Mouse (Mus musculus): ENCODE results near the gene Vwc2. TPM values are rescaled to one million over a fixed set of nuclear protein-coding genes. Genes with fewer than 3 reads are reported as not detected.

Gene Vwc2
- polyA plus RNA-seq, 1 experiment from 2014 or later: not detected

GRCm38 (mm10) chr11:11115648-11116590, 1.9 kb downstream of the Vwc2 start:
- H3K27me3 ChIP-seq: peaks cover 42% of the 10 kb centered on the region
- TF ChIP-seq CTCF (IDR thresholded peaks at IDR 0.05): no peak
- POLR2A ChIA-PET: no interaction called here
- ATAC-seq: no peak
- in situ Hi-C loops (cut with MboI; ENCODE audit: low pct_unique_long_range_greater_than_20kb): no loop called here
- no peak for DNase-seq (ENCODE audit: low read depth, low spot score)
- CTCF ChIA-PET: no interaction called here

- POLR2A ChIA-PET: no interaction called here
- no peak for ATAC-seq
- CTCF ChIA-PET: no interaction called here
- in situ Hi-C loops (cut with MboI; ENCODE audit: low pct_unique_long_range_greater_than_20kb): no loop called here
- H3K27me3 ChIP-seq: peaks cover 42% of the 10 kb centered on the region
- DNase-seq (ENCODE audit: low read depth, low spot score): no peak
- no peak for TF ChIP-seq CTCF (IDR thresholded peaks at IDR 0.05)
These were observed 2.7 kb downstream of the Vwc2 start for GRCm38 (mm10) chr11:11116736-11117135.

- CTCF ChIA-PET: no interaction called here
- no peak for DNase-seq (ENCODE audit: low read depth, low spot score)
- in situ Hi-C loops (cut with MboI; ENCODE audit: low pct_unique_long_range_greater_than_20kb): loop anchor here (10.0 kb wide), 1 partner anchor 1808 kb away; no protein-coding TSS in a partner anchor
- no peak for ATAC-seq
- POLR2A ChIA-PET: no interaction called here
- H3K27me3 ChIP-seq: peaks cover 4% of the 10 kb centered on the region
- TF ChIP-seq CTCF (IDR thresholded peaks at IDR 0.05): no peak
These were observed 8.8 kb downstream of the Vwc2 start for GRCm38 (mm10) chr11:11122866-11123265.

- no peaks in the 10 kb centered on the region for H3K27me3 ChIP-seq
- CTCF ChIA-PET: interaction anchor here (1.6 kb wide), 1 partner anchor 1815 kb away, joined by 4 read pairs; no protein-coding TSS in a partner anchor
- in situ Hi-C loops (cut with MboI; ENCODE audit: low pct_unique_long_range_greater_than_20kb): no loop called here
- DNase-seq (ENCODE audit: low read depth, low spot score) (no peak), ATAC-seq (no peak)
- POLR2A ChIA-PET: no interaction called here
- TF ChIP-seq CTCF (IDR thresholded peaks at IDR 0.05): peak; percentile 55
These were observed 17.5 kb downstream of the Vwc2 start for GRCm38 (mm10) chr11:11131414-11132077.

- DNase-seq (ENCODE audit: low read depth, low spot score) (no peak), ATAC-seq (no peak)
- POLR2A ChIA-PET: no interaction called here
- in situ Hi-C loops (cut with MboI; ENCODE audit: low pct_unique_long_range_greater_than_20kb): no loop called here
- CTCF ChIA-PET: no interaction called here
- TF ChIP-seq CTCF (IDR thresholded peaks at IDR 0.05): no peak
- no peaks in the 10 kb centered on the region for H3K27me3 ChIP-seq
These were observed 26.6 kb downstream of the Vwc2 start for GRCm38 (mm10) chr11:11140622-11141021.

GRCm38 (mm10) chr11:11152681-11153080, 38.7 kb downstream of the Vwc2 start:
- in situ Hi-C loops (cut with MboI; ENCODE audit: low pct_unique_long_range_greater_than_20kb): no loop called here
- no peak for DNase-seq (ENCODE audit: low read depth, low spot score)
- POLR2A ChIA-PET: no interaction called here
- TF ChIP-seq CTCF (IDR thresholded peaks at IDR 0.05): no peak
- CTCF ChIA-PET: no interaction called here
- no peak for ATAC-seq
- H3K27me3 ChIP-seq: no peaks in the 10 kb centered on the region

GRCm38 (mm10) chr11:11171396-11171795, 57.4 kb downstream of the Vwc2 start:
- ChIA-PET POLR2A (no interaction called here), CTCF (no interaction called here)
- no peak for DNase-seq (ENCODE audit: low read depth, low spot score)
- in situ Hi-C loops (cut with MboI; ENCODE audit: low pct_unique_long_range_greater_than_20kb): no loop called here
- no peak for ATAC-seq
- no peaks in the 10 kb centered on the region for H3K27me3 ChIP-seq
- TF ChIP-seq CTCF (IDR thresholded peaks at IDR 0.05): no peak

GRCm38 (mm10) chr11:11175259-11175658, 61.2 kb downstream of the Vwc2 start:
- ChIA-PET POLR2A (no interaction called here), CTCF (no interaction called here)
- DNase-seq (ENCODE audit: low read depth, low spot score): no peak
- no peak for TF ChIP-seq CTCF (IDR thresholded peaks at IDR 0.05)
- in situ Hi-C loops (cut with MboI; ENCODE audit: low pct_unique_long_range_greater_than_20kb): no loop called here
- H3K27me3 ChIP-seq: no peaks in the 10 kb centered on the region
- ATAC-seq: no peak

- H3K27me3 ChIP-seq: no peaks in the 10 kb centered on the region
- CTCF ChIA-PET: no interaction called here
- DNase-seq (ENCODE audit: low read depth, low spot score) (no peak), ATAC-seq (no peak)
- in situ Hi-C loops (cut with MboI; ENCODE audit: low pct_unique_long_range_greater_than_20kb): no loop called here
- no peak for TF ChIP-seq CTCF (IDR thresholded peaks at IDR 0.05)
- POLR2A ChIA-PET: no interaction called here
These were observed 68.7 kb downstream of the Vwc2 start for GRCm38 (mm10) chr11:11182705-11183104.

- ATAC-seq (no peak), DNase-seq (ENCODE audit: low read depth, low spot score) (no peak)
- in situ Hi-C loops (cut with MboI; ENCODE audit: low pct_unique_long_range_greater_than_20kb): no loop called here
- POLR2A ChIA-PET: no interaction called here
- H3K27me3 ChIP-seq: no peaks in the 10 kb centered on the region
- no peak for TF ChIP-seq CTCF (IDR thresholded peaks at IDR 0.05)
- CTCF ChIA-PET: interaction anchor here (1.5 kb wide), 1 partner anchor 12 kb away, joined by 4 read pairs; no protein-coding TSS in a partner anchor
These were observed 109.1 kb downstream of the Vwc2 start for GRCm38 (mm10) chr11:11223162-11223561.

- peak; percentile 46 for TF ChIP-seq CTCF (IDR thresholded peaks at IDR 0.05)
- POLR2A ChIA-PET: no interaction called here
- no peaks in the 10 kb centered on the region for H3K27me3 ChIP-seq
- CTCF ChIA-PET: interaction anchor here (1.2 to 1.3 kb wide), 2 partner anchors 11 to 18 kb away, joined by 3 to 6 read pairs; no protein-coding TSS in a partner anchor
- in situ Hi-C loops (cut with MboI; ENCODE audit: low pct_unique_long_range_greater_than_20kb): no loop called here
- no peak for ATAC-seq
- no peak for DNase-seq (ENCODE audit: low read depth, low spot score)
These were observed 125.3 kb downstream of the Vwc2 start for GRCm38 (mm10) chr11:11239346-11239745.
